In the genomic region with DNA sequence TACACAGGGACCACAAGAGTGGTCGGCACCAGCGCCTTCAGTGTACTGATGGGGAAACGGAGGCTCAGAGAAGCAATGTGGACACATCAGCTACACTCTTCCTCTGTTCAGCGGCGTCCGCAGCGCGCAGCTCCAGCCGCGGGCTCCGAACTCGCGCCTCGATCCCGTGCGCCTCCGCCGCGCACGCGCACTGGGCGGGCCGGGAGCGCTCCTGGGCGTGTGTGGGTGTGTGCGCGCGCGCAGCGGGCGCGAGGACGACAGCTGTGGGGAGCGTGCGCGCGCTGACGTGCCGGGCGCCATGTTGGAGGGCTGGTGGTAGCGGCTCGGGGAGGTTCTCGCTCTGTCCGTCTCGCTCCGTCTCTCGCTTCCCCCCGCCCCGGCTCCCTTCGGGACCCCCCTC, we compare ENCODE assay signal across 8 mouse cellular contexts. TPM values are rescaled to one million over a fixed set of nuclear protein-coding genes. Genes with fewer than 3 reads are reported as not detected.
A peak's percentile ranks its signal among the peaks of the same experiment; 100 is the strongest.
DNase-seq lines count a peak whose midpoint lies in the region; ATAC-seq and TF ChIP-seq lines count a peak whose summit lies in the region.

Gene Ppp4r2, plus strand, starts transcription at position 268 of the 400 bp plus-strand sequence.

- peak; percentile 84 for DNase-seq in c-Kit-positive CD71-positive TER-119-positive erythroid progenitor cells, embryonic 14.5 days (ENCODE audit: low spot score)
- peak; percentile 93 to 95 for DNase-seq in heart, postnatal 10 days
- DNase-seq in large intestine, adult 2 months (ENCODE audit: low read depth, low spot score) = peak; percentile 55
- peak; percentile 94 for DNase-seq in liver, postnatal 0 days
- peak; percentile 94 for DNase-seq in testis, postnatal 10 days (ENCODE audit: low spot score)

- TF ChIP-seq CTCF in E14TG2a.4 (conservative IDR thresholded peaks at IDR 0.05; ENCODE audit: low read length) = no peak
- TF ChIP-seq CTCF in liver, postnatal 0 days (IDR thresholded peaks at IDR 0.05; ENCODE audit: low read depth) = no peak

- H3K27me3 ChIP-seq in E14TG2a.4 (ENCODE audit: insufficient read depth, low read length) = peaks cover 8% of the 10 kb centered on the region; the same call in 1 of the 2 replicates
- no peaks in the 10 kb centered on the region for H3K27me3 ChIP-seq in forebrain, embryonic 13.5 days
- H3K27me3 ChIP-seq in liver, postnatal 0 days (ENCODE audit: insufficient read depth, low read length) = no peaks in the 10 kb centered on the region
- H3K27me3 ChIP-seq in neural tube, embryonic 14.5 days (ENCODE audit: control insufficient read depth, insufficient read depth, low read length) = no peaks in the 10 kb centered on the region

- WGBS in forebrain, embryonic 13.5 days = 0% methylated on average over 40 of the region's 50 CpGs
- 1% methylated on average over 43 of the region's 50 CpGs for WGBS in large intestine, adult 2 months
- WGBS in liver, postnatal 0 days (ENCODE audit: insufficient replicate concordance) = 1% methylated on average over 40 of the region's 50 CpGs
- WGBS in neural tube, embryonic 14.5 days = under 1% methylated on average over 41 of the region's 50 CpGs

- no peaks in the 10 kb centered on the region for H3K9me3 ChIP-seq in E14TG2a.4 (ENCODE audit: low read length)
- H3K9me3 ChIP-seq in forebrain, embryonic 13.5 days (replicated peaks) = no peaks in the 10 kb centered on the region
- H3K9me3 ChIP-seq in liver, postnatal 0 days (ENCODE audit: low read length) = no peaks in the 10 kb centered on the region
- H3K9me3 ChIP-seq in neural tube, embryonic 14.5 days (ENCODE audit: control insufficient read depth, low read length) = no peaks in the 10 kb centered on the region

- H3K4me1 ChIP-seq in E14TG2a.4 (replicated peaks; ENCODE audit: low read depth, low read length) = peaks cover 38% of the 10 kb centered on the region
- H3K4me1 ChIP-seq in forebrain, embryonic 13.5 days = peaks cover 34% of the 10 kb centered on the region
- peaks cover 9% of the 10 kb centered on the region for H3K4me1 ChIP-seq in liver, postnatal 0 days (ENCODE audit: insufficient read depth)
- peaks cover 9% of the 10 kb centered on the region; the same call in 1 of the 2 replicates for H3K4me1 ChIP-seq in neural tube, embryonic 14.5 days (ENCODE audit: control insufficient read depth, insufficient read depth, low read length)

- peak; percentile 95 for ATAC-seq in forebrain, embryonic 13.5 days
- ATAC-seq in liver, postnatal 0 days = peak; percentile 99
- peak; percentile 95 for ATAC-seq in neural tube, embryonic 14.5 days (ENCODE audit: low read depth)

- intact Hi-C loops in heart, postnatal 10 days (cut with DNase I) = loop anchor here (10.0 kb wide), 1 partner anchor 549 kb away; the partner anchor contains the start of gene Rybp

- peak within 1 kb of the TSS; percentile 90 for H3K27ac ChIP-seq in forebrain, embryonic 13.5 days
- H3K27ac ChIP-seq in liver, postnatal 0 days (ENCODE audit: low read depth) = peak within 1 kb of the TSS; percentile 84
- H3K27ac ChIP-seq in neural tube, embryonic 14.5 days (ENCODE audit: low read depth, low read length) = peak within 1 kb of the TSS; percentile 86

- peak within 1 kb of the TSS; percentile 88 for H3K4me3 ChIP-seq in E14TG2a.4 (replicated peaks; ENCODE audit: low read length)
- H3K4me3 ChIP-seq in forebrain, embryonic 13.5 days = peak within 1 kb of the TSS; percentile 87
- H3K4me3 ChIP-seq in liver, postnatal 0 days (ENCODE audit: low read depth, low read length) = peak within 1 kb of the TSS; percentile 93
- H3K4me3 ChIP-seq in neural tube, embryonic 14.5 days (ENCODE audit: low read depth, low read length) = peak within 1 kb of the TSS; percentile 79

- no peak for TF ChIP-seq EP300 in liver, postnatal 0 days (IDR thresholded peaks at IDR 0.05; ENCODE audit: low read depth)

- peak within 1 kb of the TSS; percentile 68 for H3K4me2 ChIP-seq in forebrain, embryonic 13.5 days
- peak within 1 kb of the TSS; percentile 87 for H3K4me2 ChIP-seq in liver, postnatal 0 days (ENCODE audit: low read depth, low read length)
- H3K4me2 ChIP-seq in neural tube, embryonic 14.5 days (ENCODE audit: low read depth, low read length) = peak within 1 kb of the TSS; percentile 55

- H3K36me3 ChIP-seq in E14TG2a.4 (ENCODE audit: insufficient read depth, low read length) = peaks cover 37% of the 10 kb centered on the region
- H3K36me3 ChIP-seq in forebrain, embryonic 13.5 days (ENCODE audit: poor library complexity, severe bottlenecking) = peaks cover 31% of the 10 kb centered on the region
- peaks cover 24% of the 10 kb centered on the region for H3K36me3 ChIP-seq in liver, postnatal 0 days (replicated peaks; ENCODE audit: insufficient read depth, low read length)
- H3K36me3 ChIP-seq in neural tube, embryonic 14.5 days (ENCODE audit: control insufficient read depth, insufficient read depth, low read length) = peaks cover 12% of the 10 kb centered on the region; the same call in 1 of the 2 replicates

- H3K9ac ChIP-seq in forebrain, embryonic 13.5 days = peak within 1 kb of the TSS; percentile 85
- H3K9ac ChIP-seq in liver, postnatal 0 days (replicated peaks) = peak within 1 kb of the TSS; percentile 83
- H3K9ac ChIP-seq in neural tube, embryonic 14.5 days (replicated peaks; ENCODE audit: low read depth, low read length) = peak within 1 kb of the TSS; percentile 74

RNA-seq across cellular contexts. Expression of gene Ppp4r2, which starts in this region (rescaled TPM):
- polyA plus RNA-seq in forebrain, embryonic 13.5 days (2015; fragmentation: Nextera tagmentation; extraction: Ambion mirVana) = 26.9 and 27.4 TPM in 2 replicates
- 10 to 100 TPM; 56.5 to 62.8 TPM for total RNA-seq in heart, postnatal 10 days (2021)
- polyA plus RNA-seq in large intestine, adult 2 months (2012; rRNA removed) = 12.6 and 14.6 TPM in 2 replicates
- polyA plus RNA-seq in liver, postnatal 0 days (2015; fragmentation: Nextera tagmentation; extraction: Ambion mirVana) = 4.9 and 5.6 TPM in 2 replicates
- 26.5 and 29.6 TPM in 2 replicates for polyA plus RNA-seq in neural tube, embryonic 14.5 days (2014; fragmentation: Nextera tagmentation; extraction: Ambion mirVana)

Comparison
In these comparisons a context has a peak if more than half of its experiments do, and no peak if none do; other contexts are left out.
1. Peak in every context shown above with its lines: DNase-seq, ATAC-seq, H3K4me3 ChIP-seq and H3K27ac ChIP-seq.